Mouse (Mus musculus) olfactory bulb, adult 2 months (tissue): ENCODE results near the gene Abhd15. TPM values are rescaled to one million over a fixed set of nuclear protein-coding genes. Genes with fewer than 3 reads are reported as not detected.
A peak's percentile ranks its signal among the peaks of the same experiment; 100 is the strongest.

Experiments
- H3K27ac ChIP-seq: fragments of 200-500 bp; 2 replicates; pipeline ENCODE4 v1.5.1; 2012; ENCODE audit warnings: low read depth, low read length; ENCODE audit not compliant: insufficient read depth
- H3K4me1 ChIP-seq: fragments of 200-500 bp; 2 replicates; pipeline ENCODE4 v1.6.1; 2012; ENCODE audit warnings: low read length; ENCODE audit not compliant: control insufficient read depth, insufficient read depth
- H3K4me3 ChIP-seq: fragments of 200-500 bp; 2 replicates; pipeline ENCODE4 v1.5.1; 2012; ENCODE audit warnings: mild to moderate bottlenecking, low read depth, low read length, moderate library complexity; ENCODE audit not compliant: insufficient read depth
- CTCF ChIP-seq: fragments of 200-500 bp; IDR thresholded peaks from 2 replicates; pipeline ENCODE4 v1.5.1; 2012; ENCODE audit warnings: low read depth, mild to moderate bottlenecking, low read length, moderate library complexity; ENCODE audit not compliant: insufficient read depth
- POLR2A ChIP-seq: fragments of 200-500 bp; IDR thresholded peaks from 2 replicates; pipeline ENCODE4 v1.6.1; 2012; ENCODE audit warnings: mild to moderate bottlenecking, low read depth, low read length, moderate library complexity; ENCODE audit not compliant: insufficient read depth
- WGBS: fragments of 180-500 bp; shearing (Covaris S2); methylation state at CpG from one replicate; pipeline ENCODE4 v1.1.7; 2018; 5-methylcytosine and 5-hydroxymethylcytosine counted together
- polyA plus RNA-seq: library from polyadenylated mRNA; stranded (reverse); fragments of >200 nt; gene quantifications from 2 replicates; pipeline ENCODE4 v1.2.4, GENCODE M21; 2012; ENCODE audit warnings: low replicate concordance; ENCODE audit not compliant: missing spikeins, insufficient read depth, insufficient read length

Abhd15 gene
- not detected in 2 replicates for polyA plus RNA-seq

- peaks cover 29% of the 10 kb centered on the region for H3K4me1 ChIP-seq
- H3K4me3 ChIP-seq = peak within 1 kb of the TSS; percentile 45
- no peak within 1 kb of the TSS for H3K27ac ChIP-seq
- TF ChIP-seq POLR2A (no peak), CTCF (0 out of 2 replicates have a peak, but pooled peaks have one; percentile 14)
- under 1% methylated on average over 72 of the region's 72 CpGs for WGBS
Measured at GRCm38 (mm10) chr11:77514832-77515636, at the start of gene Abhd15. Gene Abhd15 (plus strand): TSS chr11:77515121.

- TF ChIP-seq CTCF = no peak
- 47% methylated on average over 9 of the region's 9 CpGs for WGBS
- Histone ChIP-seq H3K27ac (no peak overlapping the region), H3K4me1 (peaks cover 31% of the 10 kb centered on the region), H3K4me3 (no peak overlapping the region)
Measured at GRCm38 (mm10) chr11:77466544-77466943, 48.4 kb upstream of the Abhd15 start.

- WGBS = 7% methylated on average over 25 of the region's 25 CpGs
Measured at GRCm38 (mm10) chr11:77467157-77467556, 47.8 kb upstream of the Abhd15 start.

GRCm38 (mm10) chr11:77467784-77468183 lies 47.1 kb upstream of the Abhd15 start:
- Histone ChIP-seq H3K27ac (no peak overlapping the region), H3K4me1 (peaks cover 23% of the 10 kb centered on the region), H3K4me3 (peak overlapping the region; percentile 9; the same call in 1 of the 2 replicates)
- no peak for TF ChIP-seq POLR2A
- peak; percentile 92 for TF ChIP-seq CTCF
- WGBS = 9% methylated on average over 20 of the region's 20 CpGs

More at GRCm38 (mm10) chr11:77467157-77467556, 47.8 kb upstream of the Abhd15 start:
- TF ChIP-seq CTCF = no peak
- no peak for TF ChIP-seq POLR2A
- Histone ChIP-seq H3K4me1 (peaks cover 29% of the 10 kb centered on the region), H3K27ac (no peak overlapping the region), H3K4me3 (no peak overlapping the region)

GRCm38 (mm10) chr11:77468397-77468796 lies 46.5 kb upstream of the Abhd15 start:
- WGBS = 82% methylated on average over 9 of the region's 9 CpGs
- TF ChIP-seq POLR2A = no peak
- TF ChIP-seq CTCF = no peak
- Histone ChIP-seq H3K4me3 (no peak overlapping the region), H3K4me1 (peaks cover 20% of the 10 kb centered on the region), H3K27ac (no peak overlapping the region)

- no peak for TF ChIP-seq CTCF
- TF ChIP-seq POLR2A = no peak
- H3K4me1 ChIP-seq = peaks cover 15% of the 10 kb centered on the region
- no peak overlapping the region for H3K4me3 ChIP-seq
- no peak overlapping the region for H3K27ac ChIP-seq
- 79% methylated on average over 29 of the region's 29 CpGs for WGBS
Measured at GRCm38 (mm10) chr11:77471407-77471806, 43.5 kb upstream of the Abhd15 start.

GRCm38 (mm10) chr11:77472775-77473174 lies 42.1 kb upstream of the Abhd15 start:
- Histone ChIP-seq H3K27ac (no peak overlapping the region), H3K4me1 (peaks cover 13% of the 10 kb centered on the region), H3K4me3 (no peak overlapping the region)
- TF ChIP-seq CTCF = no peak
- TF ChIP-seq POLR2A = no peak
- 92% methylated on average over 16 of the region's 16 CpGs for WGBS

GRCm38 (mm10) chr11:77476216-77476615 lies 38.7 kb upstream of the Abhd15 start:
- 94% methylated on average over 14 of the region's 14 CpGs for WGBS
- Histone ChIP-seq H3K4me3 (no peak overlapping the region), H3K27ac (no peak overlapping the region), H3K4me1 (peaks cover 8% of the 10 kb centered on the region)
- TF ChIP-seq POLR2A (no peak), CTCF (no peak)

- Histone ChIP-seq H3K4me3 (no peak overlapping the region), H3K27ac (no peak overlapping the region), H3K4me1 (peaks cover 11% of the 10 kb centered on the region)
- 91% methylated on average over 6 of the region's 6 CpGs for WGBS
- no peak for TF ChIP-seq POLR2A
- no peak for TF ChIP-seq CTCF
Measured at GRCm38 (mm10) chr11:77476895-77477294, 38.0 kb upstream of the Abhd15 start.
